Mouse (Mus musculus) CH12.LX (cell line): ENCODE data around the gene Zfp277. TPM values are rescaled to one million over a fixed set of nuclear protein-coding genes. Genes with fewer than 3 reads are reported as not detected.
A peak's percentile ranks its signal among the peaks of the same experiment; 100 is the strongest.

Experiments
- DNase-seq: peaks from one replicate; pipeline ENCODE4 v3.0.0-alpha.2; 2013; ENCODE audit errors: extremely low read depth
- H3K27ac ChIP-seq: 2 replicates; pipeline ENCODE4 v1.5.1; 2012; ENCODE audit warnings: low read depth, mild to moderate bottlenecking, control low read depth, moderate library complexity; ENCODE audit not compliant: insufficient read depth
- H3K27me3 ChIP-seq: replicated peaks from 2 replicates; pipeline ENCODE3; 2012; ENCODE audit warnings: inconsistent platforms
- H3K36me3 ChIP-seq, 2 experiments: replicated peaks in 1 of 2; 2 replicates each; pipeline versions ENCODE3 to v1.6.1; 2012; ENCODE audit warnings: inconsistent platforms in 1 of 2, low read length in 1 of 2, mild to moderate bottlenecking in 1 of 2, mixed read lengths in 1 of 2, moderate library complexity in 1 of 2; ENCODE audit not compliant: control insufficient read depth in 1 of 2, insufficient read depth in 1 of 2
- H3K4me1 ChIP-seq, 2 experiments: 2 replicates each; pipeline ENCODE4 v1.6.1; 2012; ENCODE audit warnings: inconsistent platforms in 1 of 2, moderate library complexity in 1 of 2; ENCODE audit not compliant: insufficient read depth in 2 of 2, control insufficient read depth in 1 of 2
- H3K4me2 ChIP-seq: 2 replicates; pipeline ENCODE4 v1.6.1; 2012; ENCODE audit warnings: low read depth, mild to moderate bottlenecking, control low read depth; ENCODE audit not compliant: poor library complexity, insufficient read depth, severe bottlenecking
- H3K4me3 ChIP-seq, 3 experiments: fragments of 150-350 bp in 1 of 3; sonication (generic) in 1 of 3; replicated peaks in 1 of 3; 2 replicates each; pipeline versions ENCODE3 to v1.5.1; 2011 to 2012; ENCODE audit warnings: low read depth in 2 of 3, low read length in 2 of 3, mild to moderate bottlenecking in 2 of 3, moderate library complexity in 2 of 3, control low read depth in 1 of 3, improper control_type of control experiment in 1 of 3, inconsistent platforms in 1 of 3, mixed read lengths in 1 of 3; ENCODE audit not compliant: poor library complexity in 1 of 3
- H3K79me2 ChIP-seq: replicated peaks from 2 replicates; pipeline ENCODE4 v1.6.1; 2012; ENCODE audit warnings: mild to moderate bottlenecking, moderate library complexity; ENCODE audit not compliant: control insufficient read depth, poor library complexity, insufficient read depth, severe bottlenecking; ENCODE audit errors: extremely low read depth
- H3K9ac ChIP-seq: 2 replicates; pipeline ENCODE4 v1.6.1; 2012; ENCODE audit warnings: low read depth, mild to moderate bottlenecking, control low read depth, moderate library complexity; ENCODE audit not compliant: insufficient read depth
- H3K9me3 ChIP-seq: replicated peaks from 2 replicates; pipeline ENCODE3; 2012; ENCODE audit warnings: low read length, inconsistent platforms, mixed read lengths
- BHLHE40 ChIP-seq: IDR thresholded peaks from 2 replicates; pipeline ENCODE4 v1.6.1; 2011; ENCODE audit warnings: mild to moderate bottlenecking, low read depth, low read length, improper control_type of control experiment
- ELF1 ChIP-seq: IDR thresholded peaks from 2 replicates; pipeline ENCODE4 v1.6.1; 2014; ENCODE audit warnings: low read depth, mild to moderate bottlenecking, inconsistent platforms, low read length, improper control_type of control experiment
- EP300 ChIP-seq: IDR thresholded peaks from 2 replicates; pipeline ENCODE4 v1.6.1; 2011; ENCODE audit warnings: low read length, improper control_type of control experiment
- ETS1 ChIP-seq: conservative IDR thresholded peaks from 2 replicates; pipeline ENCODE4 v1.6.1; 2012; ENCODE audit warnings: low read depth, mild to moderate bottlenecking, inconsistent platforms, low read length, improper control_type of control experiment, moderate library complexity
- IRF4 ChIP-seq: IDR thresholded peaks from 2 replicates; pipeline ENCODE4 v1.6.1; 2014; ENCODE audit warnings: low read depth, mild to moderate bottlenecking, inconsistent platforms, low read length, improper control_type of control experiment
- JUN ChIP-seq: IDR thresholded peaks from 2 replicates; pipeline ENCODE4 v1.6.1; 2011; ENCODE audit warnings: low read depth, mild to moderate bottlenecking, low read length, improper control_type of control experiment, moderate library complexity; ENCODE audit not compliant: insufficient read depth
- MAX ChIP-seq: IDR thresholded peaks from 2 replicates; pipeline ENCODE4 v1.6.1; 2011; ENCODE audit warnings: low read length, improper control_type of control experiment
- MXI1 ChIP-seq: IDR thresholded peaks from 2 replicates; pipeline ENCODE4 v1.6.1; 2011; ENCODE audit warnings: mild to moderate bottlenecking, low read depth, low read length, improper control_type of control experiment
- MYC ChIP-seq: IDR thresholded peaks from 2 replicates; pipeline ENCODE4 v1.6.1; 2011; ENCODE audit warnings: low read depth, mild to moderate bottlenecking, improper control_type of control experiment, low read length
- TBP ChIP-seq: conservative IDR thresholded peaks from 2 replicates; pipeline ENCODE4 v1.6.1; 2011; ENCODE audit warnings: low read depth, low read length, improper control_type of control experiment
- USF2 ChIP-seq: conservative IDR thresholded peaks from 2 replicates; pipeline ENCODE4 v1.6.1; 2011; ENCODE audit warnings: low read depth, low read length, improper control_type of control experiment
- dilution Hi-C: fragments of 300-500 bp; cut with MboI; formaldehyde crosslinking; loops from 2 replicates; pipeline ENCODE4 v1.14.3; 2020; ENCODE audit warnings: low sequenced_read_pairs; ENCODE audit not compliant: extremely low pct_unique_long_range_greater_than_20kb, extremely low pct_ligation_motif_present
- in situ Hi-C: fragments of 300-500 bp; cut with MboI; formaldehyde crosslinking; loops from 3 replicates; pipeline ENCODE4 v1.14.3; 2019; ENCODE audit warnings: low sequenced_read_pairs, low pct_ligation_motif_present, low pct_unique_long_range_greater_than_20kb, mixed read lengths
- polyA plus RNA-seq: library from polyadenylated mRNA; unstranded; fragments of >175 nt; gene quantifications from 2 replicates; pipeline ENCODE4 v1.2.1, GENCODE M21; 2012; ENCODE audit warnings: low read depth; ENCODE audit not compliant: insufficient read length
- total RNA-seq, 2 experiments: library from RNA; depleted of rRNA; stranded (reverse); fragments of 300-350 nt in 1 of 2; fragments of >200 nt in 1 of 2; gene quantifications; 2 replicates each; pipeline ENCODE4 v1.2.3; 2012 to 2014

Gene Zfp277
- total and polyA plus RNA-seq, 3 experiments, result 13.7 to 31.2 (median 18.9) TPM

DNA sequence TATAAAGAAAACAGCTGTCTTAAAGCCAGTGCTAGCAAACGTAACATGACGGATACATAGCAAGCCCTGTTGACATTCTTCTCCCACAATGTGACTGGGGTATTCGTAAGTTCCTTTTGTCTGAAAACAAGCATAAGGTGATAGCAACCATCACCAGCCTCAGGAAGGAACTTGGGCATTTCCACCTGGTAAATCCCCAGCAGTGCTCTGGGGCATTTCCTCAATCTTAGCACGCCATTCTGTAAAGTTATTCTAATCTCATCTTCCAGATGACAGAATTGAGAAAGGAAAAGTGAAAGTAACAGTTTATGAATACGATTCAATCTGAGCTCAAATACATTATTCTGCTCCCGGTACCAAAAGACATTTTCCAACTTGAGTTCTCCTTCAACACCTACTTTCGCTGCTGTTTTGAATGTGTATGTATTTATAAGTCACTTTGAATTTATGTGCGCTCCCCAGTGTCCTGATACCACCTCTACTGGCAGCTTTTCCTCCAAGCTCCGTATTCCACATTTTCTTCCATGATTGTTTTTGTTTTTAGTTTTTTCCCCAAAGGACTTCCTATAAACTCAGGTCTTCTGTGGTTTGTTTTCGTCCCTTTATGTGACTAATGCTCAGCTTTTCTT, 64.4 kb downstream of the Zfp277 start:
- DNase-seq, result peak; percentile 55

DNA sequence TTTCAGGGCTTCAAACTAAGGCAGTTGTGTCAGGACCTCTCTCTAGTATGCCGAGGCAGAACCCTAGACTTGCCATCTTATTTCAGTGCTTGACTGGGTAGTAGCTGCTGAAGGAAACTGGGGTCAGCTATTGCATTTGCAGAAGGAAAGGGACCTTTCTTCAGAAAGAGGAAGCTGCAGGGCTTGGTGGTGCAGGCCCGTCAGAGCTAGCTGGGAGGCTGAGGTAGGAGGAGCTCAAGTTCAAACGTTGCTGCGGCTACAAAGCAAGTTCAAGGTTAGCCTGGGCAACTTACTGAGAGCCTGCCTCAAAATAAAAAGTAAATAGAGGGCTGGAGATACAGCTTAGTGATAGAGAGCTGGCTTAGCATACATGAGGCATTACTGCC, 66.2 kb downstream of the Zfp277 start:
- Histone ChIP-seq H3K27me3 (no peaks in the 10 kb centered on the region), H3K4me3 (no peak overlapping the region), H3K4me2 (no peak overlapping the region), H3K36me3 (peaks cover 0 to 5% of the 10 kb centered on the region in 2 experiments), H3K9me3 (no peaks in the 10 kb centered on the region), H3K27ac (no peak overlapping the region), H3K4me1 (peaks cover 10 to 48% of the 10 kb centered on the region in 2 experiments), H3K79me2 (no peaks in the 10 kb centered on the region), H3K9ac (no peak overlapping the region)
- dilution Hi-C loops (no loop called here), in situ Hi-C loops (no loop called here)
- TF ChIP-seq USF2, result no peak
- peak; percentile 28; the same call in 1 of the 2 replicates for TF ChIP-seq ELF1
- peak; percentile 58 for DNase-seq

More for the DNA sequence above, 64.4 kb downstream of the Zfp277 start:
- H3K27me3 ChIP-seq, result no peaks in the 10 kb centered on the region
- TF ChIP-seq ETS1, result peak; percentile 78
- TF ChIP-seq MYC, result no peak
- 0 out of 2 replicates have a peak, but pooled peaks have one; percentile 22 for TF ChIP-seq TBP
- TF ChIP-seq MXI1, result peak; percentile 44; the same call in 1 of the 2 replicates
- peak; percentile 66 for TF ChIP-seq IRF4
- TF ChIP-seq BHLHE40, result peak; percentile 29; the same call in 1 of the 2 replicates
- TF ChIP-seq MAX, result 0 out of 2 replicates have a peak, but pooled peaks have one; percentile 17
- peak; percentile 59 for TF ChIP-seq EP300
- no peak for TF ChIP-seq JUN
- no peaks in the 10 kb centered on the region for H3K79me2 ChIP-seq
- dilution Hi-C loops, result no loop called here
- H3K27ac ChIP-seq, result no peak overlapping the region; the same call in 1 of the 2 replicates
- peaks cover 0 to 7% of the 10 kb centered on the region in 2 experiments for H3K36me3 ChIP-seq
- H3K4me3 ChIP-seq, result peak overlapping the region; percentile 17 to 44 (median 36)
- peaks cover 10 to 48% of the 10 kb centered on the region in 2 experiments for H3K4me1 ChIP-seq
- H3K4me2 ChIP-seq, result peak overlapping the region; percentile 69
- in situ Hi-C loops, result no loop called here
- H3K9ac ChIP-seq, result peak overlapping the region; percentile 56
- no peaks in the 10 kb centered on the region for H3K9me3 ChIP-seq
